Mouse (Mus musculus): ENCODE results near the gene Fbxo33. TPM values are rescaled to one million over a fixed set of nuclear protein-coding genes. Genes with fewer than 3 reads are reported as not detected.

Gene Fbxo33
- polyA plus RNA-seq, 1 experiment from 2014 or later: 9.3 TPM

Small RNAs within 50 kb of the gene (microRNA-seq; reads per million reads assigned to microRNA genes)
- gene Gm27284 (ENCODE audit: insufficient number of aligned reads): not detected

Other genes starting within 250 kb of the Fbxo33 start
- 76.0 and 76.5 TPM in 2 replicates for gene Sec23a, start 207.7 kb downstream of the Fbxo33 start, polyA plus RNA-seq (2014; fragmentation: Nextera tagmentation; extraction: Ambion mirVana)
- 27.1 and 33.2 TPM in 2 replicates for gene Gemin2, start 206.3 kb downstream of the Fbxo33 start, polyA plus RNA-seq (2014; fragmentation: Nextera tagmentation; extraction: Ambion mirVana)
- 64.6 and 69.1 TPM in 2 replicates for gene Trappc6b, start 158.3 kb downstream of the Fbxo33 start, polyA plus RNA-seq (2014; fragmentation: Nextera tagmentation; extraction: Ambion mirVana)
- 124 and 127 TPM in 2 replicates for gene Pnn, start 152.8 kb downstream of the Fbxo33 start, polyA plus RNA-seq (2014; fragmentation: Nextera tagmentation; extraction: Ambion mirVana)
- 50.6 and 55.2 TPM in 2 replicates for gene Mia2, start 123.9 kb downstream of the Fbxo33 start, polyA plus RNA-seq (2014; fragmentation: Nextera tagmentation; extraction: Ambion mirVana)